Mouse (Mus musculus): Measurements from ENCODE around the gene Gga1.

Gga1 gene

GRCm38 (mm10) chr15:78914091-78914822, 37.3 kb downstream of the Gga1 start:
- peak; percentile 34 for DNase-seq (ENCODE audit: inconsistent ontology term)

- DNase-seq (ENCODE audit: inconsistent ontology term): peak; percentile 24
Observed at GRCm38 (mm10) chr15:78914823-78915659, 38.1 kb downstream of the Gga1 start.

- DNase-seq (ENCODE audit: inconsistent ontology term): peak; percentile 80
Observed at GRCm38 (mm10) chr15:78915660-78916017, 38.6 kb downstream of the Gga1 start.

DNA sequence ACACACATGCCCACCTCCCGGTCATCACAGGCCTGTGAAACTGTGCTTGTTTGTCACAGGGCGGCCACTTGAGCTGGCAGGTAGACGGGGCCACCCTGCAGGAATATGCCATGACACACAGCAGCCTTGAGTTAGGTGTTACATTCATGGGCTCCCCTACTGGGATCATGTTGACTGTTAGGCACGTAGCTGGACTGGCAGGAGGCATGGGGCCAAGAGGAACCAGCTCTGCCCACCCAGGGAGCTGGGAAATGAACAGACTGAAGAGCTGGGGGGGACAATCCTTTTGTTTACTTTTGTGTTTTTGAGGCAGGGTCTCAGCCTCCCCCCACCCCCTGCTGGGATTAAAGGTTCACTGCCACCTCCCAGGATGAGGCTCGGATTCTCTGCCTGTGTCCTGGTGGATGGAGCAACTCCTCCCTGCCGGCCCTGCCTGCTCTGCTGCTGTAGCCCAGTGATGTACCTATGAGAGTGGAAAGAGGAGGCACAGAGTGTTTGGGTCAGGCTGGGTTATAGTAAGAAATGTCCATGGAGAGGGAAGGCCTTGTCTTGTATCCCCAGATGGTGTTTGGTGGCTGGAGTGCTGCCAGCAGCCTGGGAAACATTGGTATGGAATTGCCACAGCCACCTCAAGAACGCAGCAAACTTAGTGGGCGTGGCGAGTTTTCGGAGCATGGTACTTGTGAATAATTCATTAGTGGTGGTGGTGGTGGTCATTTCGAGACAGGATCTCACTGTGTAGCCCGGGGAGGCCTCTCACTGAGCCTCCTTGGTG, 39.2 kb downstream of the Gga1 start:
- peak; percentile 58 for DNase-seq (ENCODE audit: inconsistent ontology term)

- no peak for DNase-seq (ENCODE audit: inconsistent ontology term)
Observed at GRCm38 (mm10) chr15:78918126-78918525, 41.1 kb downstream of the Gga1 start.

GRCm38 (mm10) chr15:78919914-78920313, 42.9 kb downstream of the Gga1 start:
- no peak for DNase-seq (ENCODE audit: inconsistent ontology term)

DNA sequence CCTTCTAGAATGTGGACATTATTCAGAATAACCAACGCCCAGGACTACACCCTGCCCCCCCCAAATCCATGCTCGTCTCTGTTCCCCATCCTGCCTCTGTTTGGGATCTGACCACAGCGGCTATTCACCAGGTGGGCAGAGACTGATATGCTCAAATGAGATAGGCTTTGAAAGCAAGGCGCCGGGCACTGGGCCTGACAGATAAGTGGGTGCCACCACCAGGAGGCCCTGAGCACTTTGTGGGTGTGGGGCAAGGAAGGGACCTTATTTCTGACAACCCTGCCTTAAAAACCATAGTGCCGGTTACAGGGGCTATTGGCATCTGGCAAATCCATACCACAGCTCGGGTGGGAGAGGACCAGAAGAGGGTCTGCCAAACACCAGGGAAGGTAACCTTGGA, 45.7 kb downstream of the Gga1 start:
- DNase-seq (ENCODE audit: inconsistent ontology term): no peak

GRCm38 (mm10) chr15:78923585-78923984, 46.6 kb downstream of the Gga1 start:
- no peak for DNase-seq (ENCODE audit: inconsistent ontology term)

DNA sequence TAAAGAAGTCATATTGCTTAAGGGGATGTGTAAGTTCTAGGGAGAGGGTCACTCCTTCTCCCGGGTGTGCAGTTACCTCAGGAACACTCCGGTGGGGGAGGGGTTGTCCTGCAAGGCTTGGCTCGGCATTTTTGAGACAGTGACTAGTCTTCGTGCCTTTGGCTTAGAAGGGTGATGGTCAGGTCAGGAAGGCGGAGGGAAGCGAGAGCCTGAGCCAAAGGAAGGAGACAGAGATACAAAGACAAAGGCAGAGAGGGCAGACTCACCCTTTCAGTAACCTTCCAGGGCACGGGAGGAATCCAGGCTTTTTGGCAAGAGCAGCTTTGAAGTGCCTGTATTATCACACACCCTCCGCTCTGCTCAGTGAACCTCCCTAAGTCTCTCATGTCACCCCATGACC, 48.1 kb downstream of the Gga1 start:
- peak; percentile 43 for DNase-seq (ENCODE audit: inconsistent ontology term)

- peak; percentile 98 for DNase-seq (ENCODE audit: inconsistent ontology term)
Observed at GRCm38 (mm10) chr15:78926021-78926919, 49.3 kb downstream of the Gga1 start, which contains the start of gene Lgals1. Gene Lgals1 (plus strand): TSS chr15:78926725.

- peak; percentile 60 for DNase-seq (ENCODE audit: inconsistent ontology term)
Observed at GRCm38 (mm10) chr15:78927021-78927787, 50.2 kb downstream of the Gga1 start.

GRCm38 (mm10) chr15:78927788-78928457, 50.9 kb downstream of the Gga1 start:
- DNase-seq (ENCODE audit: inconsistent ontology term): peak; percentile 87

DNA sequence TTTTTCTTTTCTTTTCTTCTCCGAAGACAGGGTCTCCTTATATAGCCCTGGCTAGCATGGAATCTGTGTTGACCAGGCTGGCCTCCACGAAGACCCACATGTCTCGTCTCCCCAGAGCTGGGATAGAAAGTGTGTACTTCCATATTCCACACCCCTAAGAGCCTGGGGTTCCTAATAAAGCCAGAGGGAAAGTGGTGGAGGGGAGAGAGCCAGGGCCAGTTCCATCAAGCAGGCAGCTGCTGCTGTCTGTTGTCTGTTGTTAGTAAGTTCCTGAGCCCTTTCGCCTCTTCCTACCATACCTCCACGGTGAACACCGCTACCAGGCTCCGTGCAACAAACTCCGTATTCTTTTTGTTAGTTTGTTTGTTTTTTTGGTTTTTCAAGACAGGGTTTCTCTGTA, 51.5 kb downstream of the Gga1 start:
- peak; percentile 27 for DNase-seq (ENCODE audit: inconsistent ontology term)

GRCm38 (mm10) chr15:78930192-78930706, 53.3 kb downstream of the Gga1 start:
- DNase-seq (ENCODE audit: inconsistent ontology term): no peak

DNA sequence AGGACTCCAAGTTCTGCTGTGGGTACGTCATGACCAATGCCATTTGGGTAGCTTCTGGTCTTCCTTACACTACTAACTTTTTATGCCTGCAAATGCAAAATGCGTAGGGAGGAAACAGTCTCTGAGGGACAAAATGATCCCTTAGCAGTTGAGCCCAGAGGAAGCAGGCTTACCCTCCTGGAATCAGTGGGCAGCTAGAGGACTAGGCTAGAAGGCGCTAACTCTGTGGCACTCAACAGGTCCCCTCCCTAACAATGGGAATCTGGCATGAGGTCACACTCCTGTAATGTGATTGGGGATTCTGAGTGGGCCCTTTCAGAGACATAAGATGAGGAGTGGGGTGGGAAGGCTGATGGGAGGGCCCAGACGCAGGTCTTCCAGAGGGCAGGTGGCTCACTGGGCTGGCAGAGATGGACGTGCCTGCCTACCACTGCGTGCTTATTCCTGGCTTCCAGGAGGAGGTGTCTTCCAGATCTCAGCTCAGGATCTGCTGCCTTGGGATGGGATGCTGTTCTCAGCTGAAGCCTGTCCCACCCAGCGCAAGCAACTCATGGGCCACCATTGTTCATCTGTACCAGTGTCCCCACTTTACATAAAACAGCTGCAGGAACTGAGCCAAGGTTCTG, 53.9 kb downstream of the Gga1 start:
- no peak for DNase-seq (ENCODE audit: inconsistent ontology term)

DNA sequence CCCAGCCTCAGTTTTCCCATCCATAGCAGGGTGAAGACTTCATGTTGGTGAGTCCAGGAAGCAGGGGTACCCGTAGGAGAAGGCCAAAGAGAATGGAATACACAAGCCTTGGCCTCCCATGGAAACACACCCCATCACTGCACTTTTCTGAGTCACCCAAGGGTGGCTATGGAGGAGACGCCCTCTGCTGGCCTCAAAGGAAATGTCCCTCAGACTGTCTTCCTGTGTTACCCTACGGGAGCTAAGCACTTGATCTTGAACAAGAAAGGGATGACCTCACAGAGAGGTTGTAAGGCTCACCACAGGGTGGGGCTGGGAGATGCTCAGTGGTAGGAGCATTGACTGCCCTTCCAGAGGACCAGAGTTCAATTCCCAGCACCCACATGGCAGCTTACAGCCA, 54.6 kb downstream of the Gga1 start:
- DNase-seq (ENCODE audit: inconsistent ontology term): peak; percentile 58

DNA sequence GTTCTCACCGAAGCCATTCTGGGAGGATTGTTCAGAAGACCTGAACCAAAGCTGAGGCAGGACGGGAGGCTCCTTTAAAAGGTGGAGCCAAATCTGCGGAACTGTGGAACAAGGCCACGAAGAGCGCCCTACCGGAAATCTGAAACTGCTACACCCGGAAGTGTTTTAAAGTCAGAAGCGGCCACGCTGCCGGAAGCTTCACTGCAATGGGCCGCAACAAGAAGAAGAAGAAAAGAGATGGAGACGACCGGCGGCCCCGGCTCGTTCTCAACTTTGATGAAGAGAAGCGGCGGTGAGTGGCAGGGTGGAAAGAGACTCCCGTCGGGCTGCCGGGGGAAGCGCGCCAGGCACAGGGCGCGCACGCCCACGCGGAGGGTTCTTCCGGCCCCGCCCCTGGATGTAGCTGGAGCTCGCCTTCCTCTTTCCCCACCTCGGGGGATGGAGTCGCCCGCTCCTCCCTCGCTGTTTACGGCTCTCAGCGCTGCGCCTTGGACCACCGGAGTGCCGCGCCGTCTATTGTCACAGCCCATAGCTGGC, 57.9 kb downstream of the Gga1 start, which contains the start of gene Nol12:
Gene Nol12, plus strand, starts transcription at position 150 of the 537 bp plus-strand sequence.
- DNase-seq (ENCODE audit: inconsistent ontology term): peak; percentile 91

GRCm38 (mm10) chr15:78936403-78936802, 59.4 kb downstream of the Gga1 start:
- DNase-seq (ENCODE audit: inconsistent ontology term): no peak

- no peak for DNase-seq (ENCODE audit: inconsistent ontology term)
Observed at GRCm38 (mm10) chr15:78937311-78937710, 60.3 kb downstream of the Gga1 start.
